Mouse (Mus musculus): ENCODE results near the gene Agbl1. TPM values are rescaled to one million over a fixed set of nuclear protein-coding genes. Genes with fewer than 3 reads are reported as not detected.

The Agbl1 gene
- polyA plus RNA-seq, 1 experiment from 2014 or later = 0.05 TPM

GRCm38 (mm10) chr7:76780446-76780845 is 550.8 kb downstream of the Agbl1 start:
- H3K36me3 ChIP-seq (ENCODE audit: control insufficient read depth, insufficient read depth, low read length) = no peaks in the 10 kb centered on the region
- no peak overlapping the region for H3K27ac ChIP-seq (ENCODE audit: low read length)
- H3K9me3 ChIP-seq (replicated peaks; ENCODE audit: control insufficient read depth, low read length, poor library complexity, severe bottlenecking) = no peaks in the 10 kb centered on the region
- H3K4me1 ChIP-seq (ENCODE audit: control insufficient read depth, insufficient read depth, low read length) = 0 out of 2 replicates have a peak, but pooled peaks cover 2% of the 10 kb centered on the region
- no peak for ATAC-seq
- H3K27me3 ChIP-seq (ENCODE audit: control insufficient read depth, insufficient read depth, low read depth, low read length) = no peaks in the 10 kb centered on the region
- H3K9ac ChIP-seq (ENCODE audit: low read depth, low read length) = no peak overlapping the region
- 88% methylated on average over 4 of the region's 4 CpGs for WGBS
- no peak overlapping the region for H3K4me2 ChIP-seq (ENCODE audit: low read length)
- no peak overlapping the region for H3K4me3 ChIP-seq (ENCODE audit: low read depth, low read length)

DNA sequence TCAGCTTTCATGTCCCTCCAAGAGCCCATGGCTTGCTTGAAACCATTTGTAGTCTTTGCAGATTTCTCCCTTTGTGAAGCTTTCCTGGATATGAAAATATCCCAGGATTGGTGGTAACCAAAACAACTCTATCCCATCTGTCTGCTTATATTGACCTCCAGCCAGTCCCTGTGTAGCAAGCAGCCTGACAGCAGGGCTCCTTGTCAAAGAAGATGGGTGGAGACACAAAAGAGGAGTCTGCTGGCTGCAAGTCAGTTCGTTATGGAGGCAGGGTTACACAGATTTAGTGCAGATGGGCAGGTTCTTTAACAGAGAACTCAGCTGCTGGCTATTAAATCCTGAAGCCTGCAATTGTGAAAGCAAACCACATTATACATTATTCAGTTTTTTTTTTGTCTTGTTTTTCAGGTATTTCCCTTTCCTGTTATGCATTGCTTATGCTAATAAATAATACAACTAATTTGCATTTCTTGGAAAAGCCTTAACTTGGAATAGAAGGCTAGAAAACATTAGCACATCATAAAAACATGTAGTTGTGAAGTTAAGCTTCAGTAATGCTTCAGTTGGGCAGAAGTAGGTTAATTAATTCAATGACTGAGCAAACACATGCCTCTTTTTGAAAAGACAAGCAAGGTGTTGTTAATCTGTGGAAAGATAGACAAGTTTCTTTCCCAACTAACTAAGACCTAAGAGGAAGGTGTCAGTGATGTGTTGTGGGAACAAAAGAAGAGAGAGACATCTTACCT is 559.0 kb downstream of the Agbl1 start:
- no peak for ATAC-seq
- Histone ChIP-seq H3K4me3 (ENCODE audit: low read depth, low read length) (no peak overlapping the region), H3K36me3 (ENCODE audit: control insufficient read depth, insufficient read depth, low read length) (no peaks in the 10 kb centered on the region), H3K4me1 (ENCODE audit: control insufficient read depth, insufficient read depth, low read length) (no peaks in the 10 kb centered on the region), H3K4me2 (ENCODE audit: low read length) (no peak overlapping the region), H3K9me3 (replicated peaks; ENCODE audit: control insufficient read depth, low read length, poor library complexity, severe bottlenecking) (no peaks in the 10 kb centered on the region), H3K9ac (ENCODE audit: low read depth, low read length) (no peak overlapping the region), H3K27ac (ENCODE audit: low read length) (peak overlapping the region; percentile 41; the same call in 1 of the 2 replicates), H3K27me3 (ENCODE audit: control insufficient read depth, insufficient read depth, low read depth, low read length) (no peaks in the 10 kb centered on the region)
- WGBS = 4% methylated on average over 1 of the region's 1 CpGs

DNA sequence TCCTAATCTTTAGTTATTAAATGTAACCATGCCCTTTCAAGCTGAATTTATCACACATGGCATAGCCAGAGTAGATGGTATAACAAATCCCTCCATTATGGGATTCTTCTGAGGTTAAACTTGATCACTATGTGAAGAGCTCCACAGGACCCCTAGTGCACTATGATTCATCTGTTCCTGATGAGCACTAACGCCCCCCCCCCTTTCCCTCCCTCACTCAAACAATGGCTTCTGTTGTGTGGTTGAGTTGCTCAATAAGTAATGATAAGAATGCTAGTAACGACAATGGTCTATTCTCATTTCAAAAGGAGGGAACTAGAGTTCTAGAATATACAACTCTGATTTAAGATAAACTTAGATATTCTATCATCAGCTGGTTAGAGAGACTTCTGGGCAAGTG is 560.4 kb downstream of the Agbl1 start:
- WGBS = 78% methylated on average over 2 of the region's 2 CpGs
- no peaks in the 10 kb centered on the region for H3K4me1 ChIP-seq (ENCODE audit: control insufficient read depth, insufficient read depth, low read length)
- H3K9me3 ChIP-seq (replicated peaks; ENCODE audit: control insufficient read depth, low read length, poor library complexity, severe bottlenecking) = no peaks in the 10 kb centered on the region
- no peaks in the 10 kb centered on the region for H3K27me3 ChIP-seq (ENCODE audit: control insufficient read depth, insufficient read depth, low read depth, low read length)
- no peak overlapping the region for H3K27ac ChIP-seq (ENCODE audit: low read length)
- no peak overlapping the region for H3K4me2 ChIP-seq (ENCODE audit: low read length)
- H3K36me3 ChIP-seq (ENCODE audit: control insufficient read depth, insufficient read depth, low read length) = no peaks in the 10 kb centered on the region
- H3K9ac ChIP-seq (ENCODE audit: low read depth, low read length) = no peak overlapping the region
- no peak overlapping the region for H3K4me3 ChIP-seq (ENCODE audit: low read depth, low read length)
- no peak for ATAC-seq

DNA sequence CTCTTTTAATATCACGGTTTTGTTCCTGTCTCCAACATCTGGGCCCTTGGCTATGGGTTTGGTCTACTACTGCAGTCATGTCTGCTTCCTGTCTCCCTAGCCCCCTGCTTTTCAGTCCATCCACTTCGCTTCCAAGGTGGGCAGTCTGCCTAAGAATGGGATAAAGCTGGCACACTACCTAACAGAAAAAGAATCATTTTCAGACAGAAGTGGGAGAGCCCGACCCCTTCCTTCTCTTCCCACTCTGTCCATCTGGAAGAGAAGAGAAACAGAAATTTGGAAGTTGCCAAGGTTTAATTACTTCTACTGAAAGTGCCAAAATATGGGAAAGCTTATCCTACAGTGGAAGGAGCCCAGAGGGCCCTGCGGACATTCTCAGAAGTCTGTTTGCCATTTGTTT is 561.6 kb downstream of the Agbl1 start:
- H3K27me3 ChIP-seq (ENCODE audit: control insufficient read depth, insufficient read depth, low read depth, low read length) = no peaks in the 10 kb centered on the region

GRCm38 (mm10) chr7:76810003-76810402 is 580.3 kb downstream of the Agbl1 start:
- ATAC-seq = no peak
- WGBS = 64% methylated on average over 3 of the region's 3 CpGs
- no peak overlapping the region for H3K4me3 ChIP-seq (ENCODE audit: low read depth, low read length)
- no peak overlapping the region for H3K27ac ChIP-seq (ENCODE audit: low read length)
- H3K4me1 ChIP-seq (ENCODE audit: control insufficient read depth, insufficient read depth, low read length) = no peaks in the 10 kb centered on the region
- no peak overlapping the region for H3K9ac ChIP-seq (ENCODE audit: low read depth, low read length)
- no peaks in the 10 kb centered on the region for H3K27me3 ChIP-seq (ENCODE audit: control insufficient read depth, insufficient read depth, low read depth, low read length)
- no peaks in the 10 kb centered on the region for H3K9me3 ChIP-seq (replicated peaks; ENCODE audit: control insufficient read depth, low read length, poor library complexity, severe bottlenecking)
- no peaks in the 10 kb centered on the region for H3K36me3 ChIP-seq (ENCODE audit: control insufficient read depth, insufficient read depth, low read length)
- H3K4me2 ChIP-seq (ENCODE audit: low read length) = no peak overlapping the region

More for the DNA sequence above, 561.6 kb downstream of the Agbl1 start:
- H3K4me3 ChIP-seq (ENCODE audit: low read depth, low read length) = no peak overlapping the region
- no peaks in the 10 kb centered on the region for H3K9me3 ChIP-seq (replicated peaks; ENCODE audit: control insufficient read depth, low read length, poor library complexity, severe bottlenecking)
- H3K36me3 ChIP-seq (ENCODE audit: control insufficient read depth, insufficient read depth, low read length) = no peaks in the 10 kb centered on the region
- 85% methylated on average over 4 of the region's 4 CpGs for WGBS
- no peak overlapping the region for H3K27ac ChIP-seq (ENCODE audit: low read length)
- no peak for ATAC-seq
- H3K4me2 ChIP-seq (ENCODE audit: low read length) = no peak overlapping the region
- H3K4me1 ChIP-seq (ENCODE audit: control insufficient read depth, insufficient read depth, low read length) = no peaks in the 10 kb centered on the region
- no peak overlapping the region for H3K9ac ChIP-seq (ENCODE audit: low read depth, low read length)

DNA sequence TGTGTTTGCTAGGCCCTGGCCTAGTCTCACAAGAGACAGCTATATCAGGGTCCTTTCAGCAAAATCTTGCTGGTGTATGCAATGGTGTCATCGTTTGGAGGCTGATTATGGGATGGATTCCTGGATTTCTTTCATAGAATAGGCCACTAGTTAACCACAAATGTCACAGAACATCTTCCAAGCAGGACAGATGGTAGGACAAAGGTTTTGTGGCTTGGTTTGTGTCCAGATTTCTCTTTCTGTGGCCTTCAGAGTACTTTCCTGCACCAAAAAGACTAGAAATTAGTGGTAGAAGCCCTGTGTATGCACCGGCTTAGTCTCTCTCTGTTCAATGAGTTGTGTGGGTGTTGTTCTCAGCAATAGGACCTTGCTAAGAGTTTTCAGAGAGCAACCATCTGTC is 590.9 kb downstream of the Agbl1 start:
- Histone ChIP-seq H3K9ac (ENCODE audit: low read depth, low read length) (no peak overlapping the region), H3K36me3 (ENCODE audit: control insufficient read depth, insufficient read depth, low read length) (no peaks in the 10 kb centered on the region), H3K4me3 (ENCODE audit: low read depth, low read length) (no peak overlapping the region), H3K4me2 (ENCODE audit: low read length) (no peak overlapping the region), H3K4me1 (ENCODE audit: control insufficient read depth, insufficient read depth, low read length) (no peaks in the 10 kb centered on the region), H3K9me3 (replicated peaks; ENCODE audit: control insufficient read depth, low read length, poor library complexity, severe bottlenecking) (no peaks in the 10 kb centered on the region), H3K27me3 (ENCODE audit: control insufficient read depth, insufficient read depth, low read depth, low read length) (no peaks in the 10 kb centered on the region), H3K27ac (ENCODE audit: low read length) (no peak overlapping the region)
- 78% methylated on average over 2 of the region's 2 CpGs for WGBS
- no peak for ATAC-seq

- no peaks in the 10 kb centered on the region for H3K9me3 ChIP-seq (replicated peaks; ENCODE audit: control insufficient read depth, low read length, poor library complexity, severe bottlenecking)
- no peak overlapping the region for H3K27ac ChIP-seq (ENCODE audit: low read length)
- 95% methylated on average over 3 of the region's 3 CpGs for WGBS
- H3K4me3 ChIP-seq (ENCODE audit: low read depth, low read length) = no peak overlapping the region
- no peak overlapping the region for H3K4me2 ChIP-seq (ENCODE audit: low read length)
- H3K9ac ChIP-seq (ENCODE audit: low read depth, low read length) = no peak overlapping the region
- H3K27me3 ChIP-seq (ENCODE audit: control insufficient read depth, insufficient read depth, low read depth, low read length) = no peaks in the 10 kb centered on the region
- no peaks in the 10 kb centered on the region for H3K4me1 ChIP-seq (ENCODE audit: control insufficient read depth, insufficient read depth, low read length)
- no peaks in the 10 kb centered on the region for H3K36me3 ChIP-seq (ENCODE audit: control insufficient read depth, insufficient read depth, low read length)
- no peak for ATAC-seq
These were observed 612.5 kb downstream of the Agbl1 start for GRCm38 (mm10) chr7:76842146-76842545.

DNA sequence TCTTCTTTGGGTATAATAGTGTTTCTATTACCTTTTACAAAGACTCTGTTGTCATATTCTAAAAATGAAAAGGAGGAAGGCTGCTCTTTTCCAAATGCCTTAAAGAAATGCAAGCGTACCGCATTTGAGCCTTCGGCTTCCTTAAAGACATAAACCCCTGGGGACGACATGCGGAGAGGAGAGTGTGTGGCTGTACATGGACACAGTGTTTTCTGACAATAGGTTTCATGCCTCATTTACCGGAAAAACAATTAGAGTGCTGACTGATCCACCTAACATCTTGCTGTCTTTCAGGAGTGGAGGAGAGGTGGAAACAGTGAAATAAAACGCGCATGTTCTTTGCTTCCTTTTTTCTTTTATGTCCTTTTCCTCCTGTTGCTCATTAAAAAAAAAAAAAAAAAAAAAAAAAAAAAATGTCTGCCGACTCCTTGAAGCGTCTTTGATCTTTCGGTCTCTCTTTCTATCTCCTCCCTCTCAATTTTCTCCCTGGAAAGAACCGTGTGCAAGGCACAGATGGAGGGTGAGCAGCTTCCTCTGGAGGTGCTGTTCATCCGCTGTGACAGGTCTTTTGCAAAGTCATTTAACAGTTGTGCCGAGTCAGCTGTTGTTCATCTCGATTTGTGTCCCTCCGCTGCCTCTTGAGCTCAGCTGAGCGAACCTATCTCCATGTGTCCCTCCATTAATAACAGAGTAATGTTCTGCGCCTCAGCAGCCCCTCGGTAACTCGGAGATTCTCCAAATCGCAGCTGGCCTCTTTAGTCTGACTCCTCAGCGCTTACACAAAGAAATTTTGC is 659.9 kb downstream of the Agbl1 start:
- H3K27me3 ChIP-seq (ENCODE audit: control insufficient read depth, insufficient read depth, low read depth, low read length) = no peaks in the 10 kb centered on the region
- H3K36me3 ChIP-seq (ENCODE audit: control insufficient read depth, insufficient read depth, low read length) = no peaks in the 10 kb centered on the region
- WGBS = 19% methylated on average over 22 of the region's 22 CpGs
- H3K4me1 ChIP-seq (ENCODE audit: control insufficient read depth, insufficient read depth, low read length) = peaks cover 5% of the 10 kb centered on the region
- H3K9ac ChIP-seq (ENCODE audit: low read depth, low read length) = peak overlapping the region; percentile 59
- H3K4me2 ChIP-seq (ENCODE audit: low read length) = peak overlapping the region; percentile 65
- H3K27ac ChIP-seq (ENCODE audit: low read length) = peak overlapping the region; percentile 60; the same call in 1 of the 2 replicates
- H3K9me3 ChIP-seq (replicated peaks; ENCODE audit: control insufficient read depth, low read length, poor library complexity, severe bottlenecking) = no peaks in the 10 kb centered on the region
- ATAC-seq = peak; percentile 85
- H3K4me3 ChIP-seq (ENCODE audit: low read depth, low read length) = peak overlapping the region; percentile 34

DNA sequence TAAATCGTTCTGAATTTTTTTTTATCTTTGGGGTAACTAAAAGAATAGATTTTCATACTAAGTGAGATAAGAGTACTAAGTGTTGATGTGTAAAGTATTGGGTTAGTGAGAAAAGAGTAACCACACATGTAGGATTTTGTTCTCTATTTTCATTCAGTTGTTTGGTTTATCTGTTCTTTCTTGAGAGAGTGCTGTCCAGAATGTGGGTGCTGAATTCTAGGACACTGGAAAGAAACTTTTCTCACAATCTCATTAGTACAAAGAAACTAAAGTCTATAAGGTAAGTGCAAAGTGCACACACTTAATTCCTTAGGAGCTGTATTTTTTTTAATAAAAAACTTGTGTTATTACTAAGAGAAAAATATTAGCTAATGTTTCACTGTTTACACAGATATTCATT is 674.4 kb downstream of the Agbl1 start:
- Histone ChIP-seq H3K27me3 (ENCODE audit: control insufficient read depth, insufficient read depth, low read depth, low read length) (no peaks in the 10 kb centered on the region), H3K4me2 (ENCODE audit: low read length) (no peak overlapping the region), H3K4me1 (ENCODE audit: control insufficient read depth, insufficient read depth, low read length) (no peaks in the 10 kb centered on the region), H3K9me3 (replicated peaks; ENCODE audit: control insufficient read depth, low read length, poor library complexity, severe bottlenecking) (no peaks in the 10 kb centered on the region), H3K9ac (ENCODE audit: low read depth, low read length) (no peak overlapping the region), H3K36me3 (ENCODE audit: control insufficient read depth, insufficient read depth, low read length) (no peaks in the 10 kb centered on the region), H3K4me3 (ENCODE audit: low read depth, low read length) (no peak overlapping the region), H3K27ac (ENCODE audit: low read length) (no peak overlapping the region)
- 90% methylated on average over 1 of the region's 1 CpGs for WGBS
- no peak for ATAC-seq

Measured in midbrain, embryonic 16.5 days (tissue).